Mouse (Mus musculus) Muller cell, postnatal 12 days (primary cell): ENCODE data around the gene Rap1b.
"Not testable (repeated sequence)": the region's sequence is repeated elsewhere in the genome, so short reads cannot be mapped to it uniquely, and the experiment has no call there.

Experiments used
- DNase-seq: peaks from one replicate; pipeline ENCODE4 v3.0.0-alpha.2; 2015; ENCODE audit errors: inconsistent ontology term

Rap1b gene

DNA sequence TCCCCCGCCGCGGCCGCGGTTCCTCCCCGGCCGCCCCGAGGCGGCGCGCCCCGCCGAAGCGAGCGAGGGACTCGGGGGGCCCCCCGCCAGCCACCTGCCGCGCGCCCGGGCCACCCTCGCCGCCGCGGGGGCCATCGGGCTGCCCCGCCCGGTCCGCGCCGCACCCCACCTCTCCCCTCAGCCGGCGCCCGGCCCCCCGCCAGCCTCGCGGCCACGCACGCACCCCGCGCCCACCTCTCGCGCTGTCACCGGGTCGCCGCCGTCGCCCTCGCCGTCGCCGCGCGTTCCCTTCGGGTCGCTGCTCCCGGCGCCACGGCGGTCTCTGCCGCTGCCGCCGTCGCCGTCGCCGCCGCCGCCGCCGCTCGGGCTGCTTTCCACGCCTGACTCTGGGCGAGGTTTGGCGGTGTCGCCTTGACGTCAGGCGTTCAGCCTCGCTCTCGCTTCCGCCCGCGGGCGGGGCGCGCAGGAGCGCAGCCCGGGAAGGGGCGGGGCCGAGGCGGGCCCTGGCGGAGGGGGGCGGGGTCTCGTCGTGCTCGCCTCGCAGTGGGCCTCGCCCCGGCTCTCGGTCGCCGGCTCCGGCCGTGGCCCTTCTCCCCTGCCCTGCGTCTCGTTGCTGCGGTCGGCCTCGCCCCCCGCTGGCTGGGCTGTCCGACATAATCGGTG, at the start of gene Rap1b:
Rap1b (minus strand) TSS at position 439 of the 663 bp plus-strand sequence.
- peak; percentile 98 for DNase-seq

DNA sequence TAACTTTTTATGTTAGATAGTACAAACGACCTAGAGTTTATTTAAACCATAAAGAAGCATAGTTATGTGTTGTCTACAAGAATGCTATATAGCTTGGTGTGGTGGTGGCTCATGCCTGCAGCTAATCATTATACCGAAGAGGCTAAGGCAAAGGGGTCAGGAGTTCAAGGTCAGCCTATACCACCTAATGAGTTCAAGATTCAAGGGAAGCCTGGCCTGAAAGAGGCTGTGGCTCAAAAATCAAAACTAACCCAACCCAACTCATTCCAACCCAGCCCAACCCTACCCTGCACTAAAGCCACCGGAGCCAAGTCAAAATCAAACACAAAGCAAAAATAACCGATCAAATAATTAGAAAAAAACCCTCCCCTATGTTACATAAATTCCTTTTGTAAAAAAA, 49.4 kb upstream of the Rap1b start:
- no peak for DNase-seq

DNA sequence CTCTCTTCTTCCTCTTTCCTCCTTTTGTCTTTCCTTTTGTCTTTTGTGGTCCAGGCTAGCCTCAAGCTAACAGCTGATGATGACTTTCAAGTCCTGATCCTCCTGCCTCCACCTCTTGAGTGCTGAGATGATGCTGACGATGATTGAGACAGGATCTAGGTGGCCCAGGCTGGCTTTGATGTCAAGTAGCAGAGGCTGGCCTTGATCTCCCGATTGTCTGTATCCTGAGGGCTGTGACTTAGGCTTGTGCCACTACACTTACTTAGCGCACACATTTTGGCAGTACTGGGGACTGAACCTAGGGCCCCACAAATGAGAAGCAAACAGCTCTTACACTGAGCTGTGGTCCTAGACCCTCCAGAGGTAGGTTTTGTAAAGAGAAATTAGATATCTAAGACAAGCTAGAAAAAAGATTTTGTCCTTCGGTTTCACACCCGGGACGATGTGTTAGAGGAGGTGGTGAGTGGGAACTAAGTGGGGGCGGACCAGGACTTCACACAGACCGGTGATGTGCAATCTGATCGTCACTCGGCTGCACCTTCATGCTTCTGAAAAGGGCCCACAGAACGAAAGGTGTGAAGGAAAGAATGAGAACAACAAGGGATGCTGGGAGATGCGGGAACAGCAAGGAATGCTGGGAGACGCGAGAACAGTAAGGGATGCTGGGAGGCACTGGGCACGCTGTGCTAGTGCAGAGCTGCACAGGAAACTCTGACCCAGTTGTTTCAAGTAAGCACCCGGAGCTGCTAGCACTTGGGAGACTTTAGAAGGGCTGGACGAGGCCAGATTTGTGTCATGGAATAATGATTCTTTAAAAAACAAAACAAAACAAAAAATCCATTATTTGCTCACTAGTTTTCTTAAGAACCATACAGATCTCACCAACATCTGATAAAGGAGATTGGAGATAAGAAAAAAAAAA, 48.5 kb upstream of the Rap1b start:
- DNase-seq = no peak

DNA sequence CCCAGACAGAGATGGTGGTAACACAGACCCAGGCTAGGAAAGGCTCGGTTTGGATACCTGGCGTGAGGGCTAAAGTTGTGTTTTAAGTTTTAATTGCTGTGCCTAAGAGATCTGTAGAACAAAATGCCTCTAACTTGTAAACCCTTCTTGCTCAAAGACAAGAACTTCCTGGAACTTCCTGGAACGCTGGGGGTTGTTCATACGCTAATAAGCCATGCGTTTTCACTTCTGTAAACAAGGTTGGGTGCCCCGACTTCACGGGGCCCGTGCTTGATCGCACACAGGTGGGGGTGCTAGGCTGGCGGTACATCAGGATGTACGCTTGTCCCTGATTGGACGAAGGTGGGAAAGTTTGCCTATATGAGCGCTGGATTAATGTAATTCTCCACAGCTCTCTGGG, 47.3 kb upstream of the Rap1b start:
- DNase-seq = not testable (repeated sequence)

DNA sequence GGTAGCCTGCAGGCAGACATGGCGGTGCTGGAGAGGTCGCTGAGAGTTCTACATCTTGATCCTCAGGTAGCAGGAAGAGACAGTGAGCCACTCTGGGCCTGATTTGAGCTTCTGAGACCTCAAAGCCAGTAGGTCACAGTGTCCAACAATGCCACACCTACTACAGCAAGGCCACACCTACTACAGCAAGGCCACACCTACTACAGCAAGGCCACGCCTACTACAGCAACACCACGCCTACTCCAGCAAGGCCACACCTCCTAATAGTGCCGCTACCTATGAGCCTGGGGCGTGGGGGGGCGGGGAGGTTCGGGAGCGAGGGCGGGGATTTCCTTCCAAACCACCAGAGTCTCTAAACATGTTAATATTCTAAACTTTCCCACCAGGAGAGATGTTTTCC, 45.5 kb upstream of the Rap1b start:
- DNase-seq = no peak

DNA sequence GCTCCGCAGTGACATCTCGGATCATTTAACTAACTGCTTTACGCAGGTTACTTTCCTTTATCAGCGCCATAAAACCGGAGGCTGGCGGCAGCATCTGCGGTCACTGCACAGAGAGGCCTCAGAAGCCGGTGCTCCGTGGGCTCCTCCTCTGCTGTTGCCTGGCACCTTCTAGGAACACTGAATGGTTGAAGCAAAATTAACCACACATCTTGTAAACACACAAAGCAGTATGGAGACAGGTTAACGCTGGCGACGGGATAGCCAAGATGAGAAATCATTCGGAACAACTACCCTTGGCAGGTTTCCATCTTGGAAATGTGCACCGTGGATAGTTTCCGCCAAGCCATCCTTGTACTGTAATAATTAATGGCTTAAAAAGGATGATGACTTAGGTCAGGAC, 43.0 kb upstream of the Rap1b start:
- no peak for DNase-seq

DNA sequence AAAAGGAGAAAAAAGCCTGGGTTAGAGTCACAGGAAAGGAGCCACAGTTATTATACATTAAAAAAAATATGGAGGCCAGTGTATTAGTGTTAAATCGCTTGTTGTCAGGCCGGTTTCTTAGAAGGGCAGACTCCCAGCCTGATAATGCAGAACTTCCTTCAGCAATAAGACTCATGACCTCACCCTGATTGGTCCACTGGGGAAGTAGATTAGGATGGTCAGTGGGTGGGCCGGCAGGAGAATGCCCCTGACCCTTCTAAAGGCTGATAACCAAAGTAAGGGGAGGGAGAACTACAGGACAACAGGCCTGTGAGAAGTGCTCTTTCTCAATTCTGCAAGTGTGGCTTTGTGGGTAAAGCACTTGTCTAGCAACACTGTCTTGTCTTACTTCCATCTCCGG, 39.5 kb upstream of the Rap1b start:
- DNase-seq = no peak

DNA sequence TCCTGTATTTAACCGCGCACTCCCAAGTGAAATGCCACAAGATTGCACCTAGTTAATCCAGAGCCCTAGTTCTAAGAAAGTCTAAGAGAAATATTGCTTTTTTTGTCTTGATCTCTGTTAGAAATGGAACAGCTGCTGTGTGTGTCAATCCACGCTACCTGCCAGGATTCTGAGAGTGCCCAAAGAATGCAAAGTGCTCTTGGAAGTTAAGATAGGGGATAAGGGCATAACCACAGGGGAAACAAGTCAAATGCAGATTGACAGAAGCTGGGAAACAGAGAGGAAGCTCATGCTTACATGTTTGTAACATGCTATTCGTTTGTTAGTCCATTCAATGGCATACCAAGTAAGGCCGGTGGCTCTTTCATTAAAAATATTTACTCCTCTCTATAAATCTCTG, 38.9 kb upstream of the Rap1b start:
- no peak for DNase-seq

DNA sequence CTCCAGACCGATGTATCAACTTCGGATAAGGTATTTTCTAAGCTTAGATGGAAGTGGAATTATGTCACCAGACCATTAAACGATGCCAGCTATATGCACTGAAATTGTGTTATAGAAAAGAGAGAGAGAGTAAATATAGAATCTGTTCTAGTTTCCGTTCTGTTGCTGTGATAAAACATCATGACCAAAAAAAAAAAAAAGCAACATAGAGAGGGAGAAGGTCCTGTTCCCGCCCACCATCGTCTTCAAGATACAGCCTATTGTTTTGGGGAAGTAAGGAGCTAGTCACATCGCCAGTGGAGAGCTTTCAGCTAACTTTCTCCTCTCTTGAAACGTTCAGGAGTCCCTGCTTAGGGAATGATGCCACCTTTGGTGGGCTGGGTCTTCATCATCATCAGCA, 37.6 kb upstream of the Rap1b start:
- no peak for DNase-seq

DNA sequence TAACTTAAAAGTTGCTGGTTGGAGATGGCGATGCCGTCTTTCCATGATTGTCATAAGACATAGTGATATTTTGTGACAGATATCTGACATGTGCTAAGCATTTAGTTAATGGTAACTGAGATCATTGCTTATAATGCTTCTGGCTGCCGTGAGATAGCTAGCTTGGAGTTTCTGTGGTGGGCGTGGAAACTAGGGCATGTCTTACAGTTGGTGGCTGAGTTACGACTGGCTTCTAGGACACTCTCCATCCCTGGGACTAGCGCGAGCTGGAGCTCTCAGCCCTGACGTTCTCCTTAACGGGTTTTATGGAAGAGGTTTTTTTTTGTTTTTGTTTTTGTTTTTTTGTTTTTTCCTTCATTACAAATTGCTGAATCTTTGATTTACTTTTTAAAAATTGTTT, 32.8 kb upstream of the Rap1b start:
- no peak for DNase-seq

DNA sequence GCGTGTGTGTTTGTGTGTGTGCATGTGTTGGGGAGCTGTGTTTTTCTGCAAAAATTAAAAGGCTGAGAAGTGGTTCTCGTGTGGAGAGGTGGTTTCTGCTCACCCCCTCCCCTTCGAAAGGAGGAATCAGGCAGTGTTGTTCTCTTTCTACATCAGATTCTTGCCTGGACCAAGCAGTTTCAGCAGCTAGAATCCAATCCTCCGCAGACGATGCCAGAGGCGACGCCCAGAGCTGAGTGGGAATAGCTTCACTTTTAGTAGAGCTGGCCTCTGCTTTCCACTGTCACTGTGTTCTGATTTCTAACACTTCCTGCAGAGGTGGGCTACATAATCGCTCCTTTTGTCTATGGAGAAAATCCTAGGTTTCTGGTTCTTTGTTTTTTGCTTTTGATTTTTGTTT, 31.0 kb upstream of the Rap1b start:
- no peak for DNase-seq

DNA sequence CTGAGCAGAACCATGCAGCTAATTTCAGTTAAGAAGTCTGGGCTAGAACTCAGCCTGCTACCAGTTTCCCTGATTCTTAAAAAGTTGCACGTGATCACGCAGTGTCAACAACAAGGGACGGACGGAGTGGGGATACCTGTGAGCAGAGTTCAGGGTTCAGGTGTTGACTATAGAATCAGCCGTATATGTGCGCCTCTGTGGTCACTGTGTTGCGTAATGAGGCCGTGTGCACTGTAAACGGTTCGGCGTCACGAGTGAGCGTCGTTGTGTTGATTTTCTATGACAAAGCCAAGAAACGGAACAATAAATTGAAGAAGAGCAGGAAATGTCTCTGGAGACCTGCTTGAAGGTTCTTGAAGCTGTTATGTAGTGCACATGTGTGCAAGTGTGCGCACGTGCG, 30.6 kb upstream of the Rap1b start:
- no peak for DNase-seq

DNA sequence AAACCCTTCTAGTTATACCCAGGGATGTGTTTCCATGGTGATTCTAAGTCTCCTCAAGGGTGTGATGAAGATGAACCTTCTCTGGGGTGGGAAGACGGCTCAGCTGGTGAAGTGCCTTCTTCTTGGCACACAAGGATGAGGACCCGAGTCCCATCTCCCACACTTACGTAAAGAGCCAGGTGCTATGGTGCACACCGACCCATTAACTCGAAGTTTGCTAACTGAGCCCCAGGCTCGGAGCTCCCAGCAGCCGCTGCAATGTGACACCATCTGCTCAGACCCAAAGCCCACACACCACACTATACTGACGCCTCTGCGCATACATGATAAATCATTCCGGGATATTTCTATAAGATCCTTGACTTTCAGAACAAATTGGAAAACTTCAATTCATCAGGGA, 29.1 kb upstream of the Rap1b start:
- no peak for DNase-seq

DNA sequence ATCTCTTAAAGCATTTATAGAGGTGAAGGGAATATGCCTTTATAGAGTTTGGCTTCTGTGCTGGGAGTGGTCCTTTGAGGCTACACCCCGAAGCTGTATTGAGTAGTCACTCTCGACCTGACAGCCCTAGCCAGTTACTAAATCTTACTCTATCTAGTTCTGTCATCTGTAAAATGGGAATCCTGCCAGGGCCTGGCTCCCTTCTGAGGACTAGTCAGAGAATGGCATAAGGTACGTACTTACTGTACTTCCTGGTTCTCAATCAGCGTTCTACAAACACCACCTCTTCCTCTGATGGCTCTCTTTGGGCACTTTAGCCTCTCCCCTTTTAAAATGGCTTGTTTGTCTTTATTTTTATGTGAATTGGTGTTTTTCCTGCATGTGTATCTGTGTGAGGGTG, 28.1 kb upstream of the Rap1b start:
- no peak for DNase-seq

DNA sequence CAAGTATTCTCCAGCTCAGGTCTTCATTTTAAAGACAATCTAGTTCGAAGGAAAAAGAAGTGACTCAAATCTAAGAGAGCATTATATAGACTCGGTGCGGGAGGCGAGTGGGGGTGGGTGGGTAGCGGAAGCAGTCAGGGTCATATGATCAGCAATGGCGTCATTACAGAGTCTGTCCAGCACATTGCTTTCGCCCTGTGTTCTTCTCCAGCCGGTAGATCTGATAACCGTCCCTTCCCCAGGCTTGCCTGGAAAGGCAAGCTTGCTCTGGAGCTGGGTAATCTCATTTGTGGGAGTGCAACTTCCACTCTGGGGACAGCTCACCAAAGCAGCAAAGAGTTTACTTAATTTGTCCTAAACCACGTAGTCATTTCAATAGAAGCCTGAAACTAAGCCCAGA, 26.6 kb upstream of the Rap1b start:
- DNase-seq = no peak

DNA sequence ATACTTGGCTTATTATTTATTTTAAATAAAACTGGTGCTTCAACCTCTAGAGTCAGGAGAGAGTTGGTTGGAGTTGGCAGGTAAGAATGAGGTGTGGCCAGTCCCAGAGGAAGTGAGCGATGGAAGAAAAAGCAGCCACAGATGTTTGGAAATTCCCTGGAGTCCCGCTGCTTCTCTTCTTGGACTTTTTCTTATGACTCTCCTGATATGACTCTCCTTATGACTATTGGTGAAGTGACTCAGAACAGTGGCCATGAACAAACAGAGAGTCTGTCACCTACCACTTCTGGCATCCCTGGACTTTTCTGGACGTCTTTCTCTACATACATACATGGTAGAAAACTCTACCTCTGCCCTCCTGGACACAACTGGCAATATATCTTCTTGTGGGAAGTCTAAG, 21.5 kb upstream of the Rap1b start:
- DNase-seq = no peak

DNA sequence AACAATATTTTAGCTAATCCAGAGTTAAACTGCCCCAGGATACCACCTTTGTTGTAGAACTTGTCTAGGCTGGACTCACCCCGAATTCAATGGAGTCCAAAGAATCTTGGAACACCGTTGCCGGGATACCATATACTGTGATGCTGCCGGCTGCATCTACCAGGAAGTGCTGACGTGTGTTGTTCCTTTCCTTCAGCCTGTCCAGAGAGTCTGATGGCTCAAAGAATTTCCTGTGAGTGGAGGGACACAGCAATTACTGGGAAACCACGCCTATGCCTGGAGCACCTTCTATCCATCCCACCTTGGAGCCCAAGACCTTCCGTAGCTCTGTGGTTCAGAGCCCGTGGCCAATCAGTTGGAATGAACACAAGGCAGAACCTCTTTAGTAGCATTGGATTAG, 20.8 kb upstream of the Rap1b start:
- DNase-seq = no peak

DNA sequence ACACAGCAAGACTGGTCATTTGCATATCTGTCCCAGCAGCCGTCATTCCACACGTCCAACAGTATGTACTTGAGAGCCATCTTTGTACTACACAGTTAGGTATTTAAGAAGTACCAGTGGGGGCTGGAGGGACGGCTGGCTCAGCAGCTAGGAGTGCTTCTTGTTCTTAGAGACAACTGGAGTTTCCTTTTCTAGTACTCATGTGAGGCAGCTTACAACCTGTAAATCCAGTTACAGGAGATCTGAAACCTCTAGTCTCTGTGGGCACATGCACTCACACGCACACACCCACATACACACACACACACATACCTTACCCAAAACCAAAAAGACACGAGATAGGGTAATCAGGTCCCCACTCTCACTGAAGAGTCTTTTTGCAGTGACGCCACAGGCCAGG, 18.9 kb upstream of the Rap1b start:
- no peak for DNase-seq

DNA sequence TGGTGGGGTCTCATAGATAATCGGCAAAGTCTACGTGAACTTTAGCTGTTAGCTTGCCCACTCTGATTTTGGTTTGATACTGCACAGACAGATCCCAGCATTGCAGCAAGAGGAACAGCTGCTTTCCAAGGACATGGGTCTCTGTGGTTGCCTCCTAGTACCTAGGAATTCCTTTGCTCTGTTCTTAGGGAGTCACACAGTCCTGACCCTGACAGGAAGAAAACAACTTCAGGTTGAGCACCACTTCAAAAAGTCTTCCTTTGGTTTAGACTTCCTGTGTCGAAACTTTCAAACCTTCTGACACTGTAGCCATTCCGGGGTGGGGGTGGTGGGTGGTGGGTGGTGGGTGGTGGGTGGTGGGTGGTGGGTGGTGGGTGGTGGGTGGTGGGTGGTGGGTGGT, 18.4 kb upstream of the Rap1b start:
- DNase-seq = no peak

DNA sequence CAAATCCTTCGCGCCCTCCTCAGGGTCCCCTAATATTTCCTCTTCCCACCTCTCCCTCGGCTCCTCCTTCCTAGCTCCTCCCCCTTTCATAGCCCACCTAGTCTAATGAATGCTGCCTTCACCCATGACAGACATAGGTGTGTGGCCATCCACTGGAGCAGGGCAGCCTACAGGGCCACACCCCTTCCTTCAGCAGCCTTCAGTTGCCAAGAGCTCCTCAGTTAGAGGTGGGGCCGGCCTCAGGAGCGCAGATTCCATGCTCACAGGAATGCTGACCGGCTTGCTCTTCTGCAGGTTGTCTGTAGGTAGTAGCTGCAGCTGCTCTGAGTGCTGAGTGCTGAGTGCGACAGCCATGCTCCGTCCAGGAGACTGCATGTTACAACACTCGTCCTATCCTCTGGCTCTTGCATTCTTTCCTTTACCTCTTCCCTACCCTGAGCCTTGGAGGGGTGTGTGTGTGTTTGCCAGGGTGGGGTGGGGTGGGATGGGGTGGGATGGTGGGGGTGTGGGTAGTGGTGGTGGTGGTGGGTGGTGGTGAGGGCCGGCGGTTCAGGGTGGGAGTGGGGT, 16.3 kb upstream of the Rap1b start:
- DNase-seq = no peak

DNA sequence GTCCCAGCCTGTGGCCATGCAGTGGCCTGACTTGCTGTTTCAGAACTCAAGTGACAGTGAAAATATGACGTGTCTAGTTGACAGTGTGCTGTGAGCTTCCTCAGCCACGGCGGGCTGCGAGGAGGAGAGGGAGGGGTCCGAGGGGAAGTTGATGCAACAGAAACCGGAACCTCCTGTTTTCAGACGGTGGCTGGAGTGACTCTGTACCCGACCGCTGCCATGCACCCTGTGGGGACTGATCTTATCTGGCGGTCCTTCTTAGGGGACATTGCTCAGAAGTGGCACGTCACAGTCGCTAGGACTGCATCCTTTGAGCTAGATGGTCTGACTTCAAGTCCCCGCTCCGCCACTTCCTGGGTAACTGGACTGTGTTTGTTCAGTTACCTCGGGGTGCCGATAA, 15.1 kb upstream of the Rap1b start:
- no peak for DNase-seq

DNA sequence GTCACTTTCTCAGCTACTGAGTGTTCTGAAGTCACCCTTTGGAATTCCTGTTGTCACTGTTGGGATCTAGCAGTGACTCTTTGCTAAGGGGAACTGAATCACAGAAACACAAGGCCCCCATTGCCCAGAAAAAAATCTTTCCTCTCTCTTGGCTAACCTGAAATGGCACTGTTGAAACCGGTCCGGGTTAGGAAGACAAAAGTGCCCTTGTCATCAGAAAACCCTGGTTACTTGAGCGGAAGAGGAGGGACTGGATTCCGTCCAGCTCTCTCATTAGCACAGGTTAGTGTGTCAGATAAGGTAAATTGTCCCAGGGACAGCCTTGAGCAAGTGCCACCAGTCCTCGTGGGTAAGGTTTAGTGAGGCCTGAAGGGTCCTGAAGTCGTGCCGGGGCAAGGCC, 14.5 kb upstream of the Rap1b start:
- DNase-seq = no peak

DNA sequence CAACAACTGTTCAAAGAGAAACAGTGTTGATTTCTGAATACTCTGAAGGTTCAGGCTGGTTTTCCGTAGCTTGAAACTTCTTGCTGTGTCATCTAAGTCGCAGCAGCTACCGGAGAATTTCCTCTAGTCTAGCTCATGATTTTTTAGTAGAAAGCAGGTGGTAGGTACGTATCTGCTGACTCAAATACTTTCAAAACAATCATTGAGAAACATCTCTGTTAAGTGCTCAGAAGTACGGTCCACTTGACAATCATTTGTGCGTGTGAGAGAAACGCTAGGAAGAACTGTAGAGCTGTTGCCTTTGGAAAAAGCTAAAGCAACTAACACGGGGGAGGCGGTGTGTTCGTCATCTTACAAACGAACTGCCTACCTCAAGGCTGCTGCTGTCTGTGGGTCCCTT, 14.0 kb upstream of the Rap1b start:
- no peak for DNase-seq
